Mouse (Mus musculus) cortical plate, adult 2 months (tissue): ENCODE measurements around the gene Nutm1. TPM values are rescaled to one million over a fixed set of nuclear protein-coding genes. Genes with fewer than 3 reads are reported as not detected.
"Not testable (repeated sequence)": the region's sequence is repeated elsewhere in the genome, so short reads cannot be mapped to it uniquely, and the experiment has no call there.

ENCODE experiments used
- H3K27ac ChIP-seq: fragments of 200-500 bp; 2 replicates; pipeline ENCODE4 v1.5.1; 2012; ENCODE audit warnings: low read length, control low read depth, inconsistent platforms; ENCODE audit not compliant: insufficient read depth
- H3K4me1 ChIP-seq: fragments of 200-500 bp; 2 replicates; pipeline ENCODE4 v1.6.1; 2011; ENCODE audit warnings: low read length; ENCODE audit not compliant: control insufficient read depth, insufficient read depth
- H3K4me3 ChIP-seq: fragments of 200-500 bp; 2 replicates; pipeline ENCODE4 v1.5.1; 2011; ENCODE audit warnings: mild to moderate bottlenecking, low read length, control low read depth; ENCODE audit not compliant: insufficient read depth
- CTCF ChIP-seq: fragments of 200-500 bp; IDR thresholded peaks from 2 replicates; pipeline ENCODE4 v1.5.1; 2011; ENCODE audit warnings: mild to moderate bottlenecking, control low read depth, low read length; ENCODE audit not compliant: insufficient read depth; ENCODE audit errors: extremely low read depth
- POLR2A ChIP-seq: fragments of 200-500 bp; IDR thresholded peaks from 2 replicates; pipeline ENCODE4 v1.6.1; 2011; ENCODE audit warnings: mild to moderate bottlenecking, low read length, control low read depth; ENCODE audit not compliant: insufficient read depth; ENCODE audit errors: extremely low read depth
- polyA plus RNA-seq: library from polyadenylated mRNA; depleted of rRNA; stranded (reverse); fragments of >200 nt; gene quantifications from 2 replicates; pipeline ENCODE4 v1.2.3, GENCODE M21; 2012; rRNA removed

Nutm1 gene
- polyA plus RNA-seq, result 0.08 and 0.10 TPM in 2 replicates

DNA sequence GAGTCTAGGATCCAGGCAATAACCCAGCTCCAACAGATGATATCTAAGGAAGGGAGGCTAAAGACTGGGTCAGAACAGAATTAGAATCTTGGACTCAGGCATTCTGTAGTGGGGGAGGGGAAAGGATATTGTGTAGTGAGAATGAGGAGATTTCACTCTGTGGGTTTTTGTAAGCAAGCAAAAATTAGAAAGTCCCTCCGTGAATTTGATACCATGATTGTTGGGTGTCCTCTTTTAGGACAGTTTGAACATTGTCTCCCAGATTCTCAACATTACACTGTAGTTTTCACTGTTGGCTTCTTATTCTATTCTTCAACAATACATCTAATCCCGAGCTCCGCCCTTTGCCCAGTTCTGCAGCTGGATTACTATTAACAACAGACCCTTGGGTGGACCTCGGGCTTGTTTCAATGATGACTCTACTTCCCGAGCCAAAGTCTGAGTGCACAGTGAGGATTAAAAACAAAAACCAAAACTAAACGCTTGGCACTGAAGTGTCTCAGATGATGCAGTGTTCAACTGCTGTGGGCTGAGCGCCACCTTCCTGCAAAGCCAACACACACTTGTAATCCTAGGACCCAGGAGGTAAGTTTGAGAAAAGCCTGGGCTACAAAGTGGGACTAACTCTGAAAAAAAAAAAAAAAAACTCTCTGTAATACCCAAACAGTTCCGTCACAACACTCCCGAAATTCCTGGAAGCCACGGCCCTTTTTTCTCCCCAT lies at the start of gene Nutm1:
TSS of gene Nutm1 (minus strand) at position 51 of the 722 bp plus-strand sequence.
- Histone ChIP-seq H3K4me1 (no peaks in the 10 kb centered on the region; the same call in 1 of the 2 replicates), H3K4me3 (no peak within 1 kb of the TSS), H3K27ac (no peak within 1 kb of the TSS)
- TF ChIP-seq POLR2A (no peak), CTCF (peak; percentile 42; the same call in 1 of the 2 replicates)

DNA sequence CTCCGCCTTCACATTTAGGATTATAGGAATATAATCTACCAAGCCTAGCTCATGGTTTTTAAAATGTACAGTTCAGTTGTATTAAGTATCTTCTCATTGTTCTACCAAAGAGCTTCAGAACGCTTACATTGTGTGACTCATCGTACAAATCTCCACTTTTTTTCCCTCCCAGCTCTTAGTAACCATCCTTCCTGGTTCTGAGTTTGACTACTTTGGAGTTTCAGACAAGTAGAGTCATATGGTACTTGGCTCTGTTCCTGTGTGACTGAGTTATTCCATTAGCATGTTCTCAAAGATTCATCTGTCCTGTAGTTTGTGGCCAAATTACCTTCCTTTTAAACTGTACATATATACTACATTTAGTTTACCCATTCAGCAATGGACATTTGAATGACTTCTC lies 49.6 kb upstream of the Nutm1 start:
- H3K27ac ChIP-seq, result no peak overlapping the region
- no peak overlapping the region for H3K4me3 ChIP-seq
- H3K4me1 ChIP-seq, result peaks cover 6% of the 10 kb centered on the region
- TF ChIP-seq CTCF (no peak), POLR2A (no peak)

GRCm38 (mm10) chr2:112298221-112298620 lies 39.1 kb upstream of the Nutm1 start:
- H3K27ac ChIP-seq, result no peak overlapping the region
- H3K4me1 ChIP-seq, result peaks cover 7% of the 10 kb centered on the region; the same call in 1 of the 2 replicates
- no peak for TF ChIP-seq CTCF
- no peak for TF ChIP-seq POLR2A
- H3K4me3 ChIP-seq, result no peak overlapping the region

GRCm38 (mm10) chr2:112296211-112296610 lies 37.1 kb upstream of the Nutm1 start:
- Histone ChIP-seq H3K4me1 (peaks cover 7% of the 10 kb centered on the region; the same call in 1 of the 2 replicates), H3K4me3 (no peak overlapping the region), H3K27ac (no peak overlapping the region)
- no peak for TF ChIP-seq CTCF
- no peak for TF ChIP-seq POLR2A

DNA sequence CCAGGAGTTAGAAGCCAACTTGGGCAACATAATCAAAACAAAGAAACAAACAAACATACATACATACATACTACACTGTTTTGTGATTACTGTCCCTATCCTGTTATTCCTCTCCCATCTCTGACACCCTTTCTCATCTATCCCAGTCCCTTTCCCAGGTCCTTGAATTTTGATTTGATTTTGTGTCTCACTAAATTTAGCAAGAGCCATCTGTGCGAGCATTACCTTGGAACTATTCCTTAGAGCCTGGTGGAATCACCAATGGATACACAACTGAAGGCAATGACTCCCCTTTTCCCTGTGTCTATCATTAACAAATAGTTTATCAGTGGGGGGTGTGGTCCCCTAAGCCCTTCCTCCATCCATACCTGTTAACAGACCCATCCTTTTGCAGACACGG lies 33.7 kb upstream of the Nutm1 start:
- TF ChIP-seq CTCF (no peak), POLR2A (no peak)
- Histone ChIP-seq H3K27ac (peak overlapping the region; percentile 54; the same call in 1 of the 2 replicates), H3K4me1 (peaks cover 4% of the 10 kb centered on the region; the same call in 1 of the 2 replicates), H3K4me3 (no peak overlapping the region)

- Histone ChIP-seq H3K27ac (no peak overlapping the region), H3K4me1 (no peaks in the 10 kb centered on the region; the same call in 1 of the 2 replicates), H3K4me3 (no peak overlapping the region)
- no peak for TF ChIP-seq CTCF
- no peak for TF ChIP-seq POLR2A
Observed at GRCm38 (mm10) chr2:112289507-112289906, 30.4 kb upstream of the Nutm1 start.

GRCm38 (mm10) chr2:112287059-112287458 lies 28.0 kb upstream of the Nutm1 start:
- Histone ChIP-seq H3K4me1 (no peaks in the 10 kb centered on the region; the same call in 1 of the 2 replicates), H3K4me3 (no peak overlapping the region), H3K27ac (no peak overlapping the region)
- TF ChIP-seq POLR2A (no peak), CTCF (no peak)

DNA sequence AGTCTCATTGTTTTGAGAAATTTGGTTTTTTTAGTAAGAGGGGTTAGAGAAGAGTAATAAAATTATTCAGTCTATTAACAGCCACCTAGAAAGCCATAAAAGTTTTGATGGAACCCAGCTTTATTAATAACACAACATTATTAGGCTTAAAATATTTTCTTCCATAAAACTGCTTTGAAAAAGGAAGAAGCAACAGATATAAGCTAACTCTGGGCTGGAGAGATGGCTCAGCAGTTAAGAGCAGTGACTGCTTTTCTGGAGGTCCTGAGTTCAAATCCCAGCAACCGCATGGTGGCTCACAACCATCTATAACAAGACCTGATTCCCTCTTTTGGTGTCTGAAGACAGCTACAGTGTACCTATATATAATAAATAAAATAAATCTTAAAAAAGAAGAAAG lies 27.0 kb upstream of the Nutm1 start:
- not testable (repeated sequence) for H3K4me1 ChIP-seq, H3K27ac ChIP-seq, H3K4me3 ChIP-seq

DNA sequence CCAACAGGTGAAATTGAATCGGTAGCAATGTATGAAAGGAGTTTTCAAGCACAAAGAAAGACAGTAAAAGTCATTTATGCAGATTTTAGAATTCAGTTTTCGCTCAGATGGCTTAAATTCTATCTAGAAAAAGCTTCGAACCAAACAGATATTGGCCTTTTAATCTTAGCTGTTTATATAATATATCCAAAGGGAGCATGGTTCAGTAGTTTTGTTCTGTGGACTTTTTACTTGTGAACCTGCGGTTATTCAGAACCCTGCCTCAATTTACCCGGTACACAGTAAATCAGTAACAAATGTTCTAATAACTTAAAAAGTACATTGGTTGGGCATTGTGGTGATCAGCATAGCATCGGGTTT lies 25.9 kb upstream of the Nutm1 start:
- Histone ChIP-seq H3K4me1 (no peaks in the 10 kb centered on the region; the same call in 1 of the 2 replicates), H3K4me3 (peak overlapping the region; percentile 38; the same call in 1 of the 2 replicates), H3K27ac (no peak overlapping the region)
- no peak for TF ChIP-seq POLR2A
- no peak for TF ChIP-seq CTCF

- TF ChIP-seq POLR2A (no peak), CTCF (no peak)
- H3K4me3 ChIP-seq, result peak overlapping the region; percentile 38
- H3K27ac ChIP-seq, result no peak overlapping the region
Observed at GRCm38 (mm10) chr2:112284363-112285030, 25.4 kb upstream of the Nutm1 start.

More at GRCm38 (mm10) chr2:112284363-112285030, 25.4 kb upstream of the Nutm1 start:
- H3K4me1 ChIP-seq, result no peaks in the 10 kb centered on the region; the same call in 1 of the 2 replicates
